Mouse (Mus musculus): ENCODE measurements at regions not wholly inside any gene's neighbourhood (a gene's known extent, or its start where the extent isn't known, plus 50 kb on each side); places are given as distances from the start of the nearest gene placed in this dataset.

DNA sequence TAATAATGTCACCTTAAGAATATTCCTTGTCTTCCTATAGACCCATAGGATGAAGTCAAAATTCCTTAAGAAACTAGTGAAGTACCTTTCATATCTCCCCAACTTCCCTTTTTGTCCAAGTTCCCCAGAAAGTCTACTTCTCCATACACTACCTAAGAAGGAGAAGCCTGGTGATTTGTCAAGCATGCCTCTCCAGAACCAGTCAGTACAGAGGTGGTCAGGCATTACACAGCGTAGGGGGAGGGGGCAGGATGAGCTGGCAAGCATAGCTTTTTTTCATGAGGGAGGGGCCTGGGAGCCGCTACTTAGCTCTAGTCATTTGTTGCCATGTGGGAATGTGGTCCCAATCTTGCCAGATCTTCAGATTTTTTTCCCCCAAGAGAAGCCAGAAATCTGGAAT lies 54.0 kb upstream of the Satb2 start:
- DNase-seq (ENCODE audit: low spot score in 2 of 2): no peak

- no peak for DNase-seq (ENCODE audit: low spot score in 2 of 2)
These were observed 54.8 kb upstream of the Satb2 start for GRCm38 (mm10) chr1:57033244-57033643.

- DNase-seq (ENCODE audit: low spot score in 2 of 2): no peak
These were observed 56.0 kb upstream of the Satb2 start for GRCm38 (mm10) chr1:57034411-57034810.

DNA sequence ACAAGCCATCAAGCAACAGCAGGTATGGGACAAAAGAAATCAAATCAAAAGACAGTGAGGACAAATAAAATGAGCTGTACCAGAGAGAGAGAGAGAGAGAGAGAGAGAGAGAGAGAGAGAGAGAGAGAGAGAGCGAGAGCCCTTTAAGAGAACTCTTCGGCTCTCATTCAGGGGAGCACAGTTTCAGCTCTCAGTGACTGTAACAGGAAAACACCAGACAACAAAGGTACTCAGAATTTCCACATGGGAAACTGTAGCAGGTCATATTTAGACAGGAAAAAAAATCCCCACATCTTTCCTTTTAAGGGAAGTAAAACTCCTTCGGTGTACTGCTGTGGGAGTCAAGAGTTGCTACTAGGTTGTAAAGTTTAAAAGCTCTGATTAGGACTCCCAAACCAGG lies 57.9 kb upstream of the Satb2 start:
- no peak for DNase-seq (ENCODE audit: low spot score in 2 of 2)

GRCm38 (mm10) chr1:57040201-57040600 lies 61.8 kb upstream of the Satb2 start:
- no peak for DNase-seq (ENCODE audit: low spot score in 2 of 2)

DNA sequence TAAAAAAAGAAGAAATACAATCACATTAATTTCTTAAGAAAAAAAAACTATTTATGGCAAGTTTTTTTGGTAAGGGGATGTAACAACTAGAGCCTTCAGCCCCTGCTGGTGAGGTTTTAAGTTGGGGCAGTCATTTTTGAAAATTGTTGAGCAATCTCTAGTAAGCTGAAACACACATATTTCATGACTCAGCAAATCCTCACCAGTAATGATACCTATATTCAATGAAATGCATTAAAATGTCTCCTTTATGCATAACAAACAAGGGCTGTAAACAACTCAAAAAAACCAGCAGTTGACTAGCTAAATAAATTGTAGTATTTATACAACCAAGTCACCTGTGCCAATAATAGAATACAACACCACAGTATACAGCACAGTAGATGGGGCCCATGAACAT lies 63.1 kb upstream of the Satb2 start:
- no peak for DNase-seq (ENCODE audit: low spot score in 2 of 2)

DNA sequence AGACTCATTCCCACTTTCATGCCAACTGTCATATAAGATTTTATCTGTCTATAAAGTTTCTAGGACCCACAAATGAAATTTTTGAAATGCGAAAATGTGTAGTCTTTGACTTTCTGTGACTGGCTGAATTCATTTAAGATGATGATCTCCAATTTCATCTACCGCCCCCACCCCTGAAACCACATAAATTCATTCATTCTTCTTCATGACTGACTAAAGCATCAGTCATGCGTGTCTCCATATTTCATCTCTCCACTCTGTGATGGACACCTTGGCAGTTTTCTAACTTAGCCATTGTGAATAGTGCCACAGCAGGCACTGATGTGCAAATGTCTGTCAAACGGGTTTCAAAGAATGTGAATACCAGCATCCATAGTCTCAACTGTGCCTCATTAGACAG lies 75.4 kb upstream of the Satb2 start:
- DNase-seq (ENCODE audit: low spot score in 2 of 2): no peak

GRCm38 (mm10) chr1:57055976-57056375 lies 77.5 kb upstream of the Satb2 start:
- DNase-seq (ENCODE audit: low spot score in 2 of 2): no peak

DNA sequence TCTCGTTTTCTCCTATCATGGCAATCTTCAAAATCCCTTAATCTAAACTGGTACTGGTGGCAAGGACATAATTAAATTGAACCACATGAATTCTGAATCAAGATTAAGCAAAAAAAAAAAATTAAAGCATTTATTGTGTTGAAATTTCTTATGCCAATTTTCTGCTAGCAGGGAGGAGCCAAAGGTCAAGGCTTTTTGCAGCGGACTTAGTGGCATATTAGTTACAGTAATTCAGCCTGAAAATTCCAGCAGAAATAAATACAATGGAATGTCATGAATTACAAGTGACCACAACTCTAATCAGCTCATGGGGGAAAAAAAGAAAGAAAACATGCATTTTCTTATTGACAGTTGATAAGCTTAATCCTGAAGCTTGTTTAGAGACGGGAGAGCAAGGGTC lies 80.8 kb upstream of the Satb2 start:
- DNase-seq (ENCODE audit: low spot score in 2 of 2): no peak

GRCm38 (mm10) chr1:57075221-57075620 lies 96.8 kb upstream of the Satb2 start:
- no peak for DNase-seq (ENCODE audit: low spot score in 2 of 2)

DNA sequence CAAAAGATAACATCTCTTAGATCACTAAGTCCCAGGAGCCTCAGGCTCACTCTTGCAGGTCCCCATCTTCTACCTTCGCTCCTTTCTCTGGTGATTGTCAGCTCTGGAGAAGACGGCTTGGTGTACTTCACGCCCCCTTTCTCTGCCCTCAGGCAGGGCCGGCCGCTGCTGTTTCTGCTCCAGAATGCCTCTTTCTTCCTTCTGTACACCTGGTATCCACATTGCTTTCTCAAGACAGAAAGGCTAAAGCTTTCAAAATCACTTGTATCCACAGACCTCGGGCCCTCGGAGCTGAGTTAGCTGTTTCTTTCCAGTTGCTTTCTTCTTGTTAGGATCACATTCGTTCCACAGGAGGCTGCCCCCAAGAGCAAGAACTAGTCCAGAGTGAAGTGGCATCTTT lies 98.2 kb upstream of the Satb2 start:
- DNase-seq (ENCODE audit: low spot score in 2 of 2): no peak

GRCm38 (mm10) chr1:57080306-57080705 lies 101.9 kb upstream of the Satb2 start:
- DNase-seq (ENCODE audit: low spot score in 2 of 2): no peak

DNA sequence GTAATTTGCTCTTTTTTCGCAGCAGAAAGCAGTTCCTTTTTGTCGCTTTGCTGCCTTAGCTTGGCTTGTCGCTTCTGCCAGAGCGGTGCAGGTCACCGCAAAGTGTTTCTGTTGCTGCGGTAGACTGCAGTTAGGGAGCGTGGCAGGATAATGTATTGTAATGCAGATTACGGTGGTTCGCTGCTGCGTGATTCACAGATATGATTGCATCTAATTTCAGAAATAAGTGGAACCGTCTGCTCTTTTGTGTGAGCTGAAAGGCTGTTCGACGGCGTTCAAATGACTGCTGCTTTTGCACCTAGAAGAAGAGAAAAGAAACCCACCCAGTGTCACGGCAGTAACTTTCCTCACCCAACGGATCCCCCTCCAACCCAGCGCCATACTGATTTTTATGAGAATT lies 104.7 kb upstream of the Satb2 start:
- DNase-seq (ENCODE audit: low spot score in 2 of 2): no peak

- DNase-seq (ENCODE audit: low spot score in 2 of 2): no peak
These were observed 105.2 kb upstream of the Satb2 start for GRCm38 (mm10) chr1:57083540-57084083.

DNA sequence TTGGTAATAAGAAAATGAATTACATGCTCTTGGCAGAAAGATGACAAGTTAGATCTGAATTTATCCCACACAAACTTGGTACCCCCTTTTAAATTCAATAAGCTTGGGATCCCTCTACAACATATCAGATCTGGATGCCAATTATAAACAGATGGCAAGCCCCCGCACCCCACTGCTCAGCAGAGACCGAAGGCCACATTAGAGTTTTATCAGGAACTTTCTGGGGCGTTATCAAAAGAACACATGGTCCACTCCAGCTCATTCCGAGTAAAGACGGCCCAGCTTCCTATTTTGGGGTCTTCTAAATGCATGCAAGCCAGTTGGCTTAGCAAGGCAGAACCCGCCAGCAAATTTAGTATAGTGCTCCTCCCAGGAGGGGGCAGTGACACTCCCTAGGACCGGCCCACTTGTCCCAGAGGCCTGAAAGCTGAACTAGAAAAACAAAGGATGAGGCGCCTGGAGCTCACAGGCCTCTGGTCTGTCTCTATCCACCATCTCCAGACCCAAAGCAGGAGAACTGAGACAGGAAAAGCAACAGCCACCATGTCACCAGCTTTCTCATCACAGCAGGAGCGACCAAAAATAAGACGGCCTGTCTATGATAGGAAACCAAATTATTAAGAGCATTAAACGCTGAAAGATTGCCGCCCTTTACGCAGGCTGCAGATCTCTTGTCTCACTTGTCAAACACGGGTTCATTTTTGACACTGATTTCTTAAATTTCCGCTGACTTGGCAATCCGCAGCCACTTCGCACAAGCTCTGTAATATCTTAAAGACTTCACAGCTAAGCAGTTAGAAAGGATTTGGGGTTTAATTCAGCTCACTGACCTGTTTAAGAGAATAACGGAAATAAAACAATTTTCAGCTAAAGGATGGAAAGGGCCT lies 117.2 kb upstream of the Satb2 start:
- DNase-seq (ENCODE audit: low spot score in 2 of 2): no peak

DNA sequence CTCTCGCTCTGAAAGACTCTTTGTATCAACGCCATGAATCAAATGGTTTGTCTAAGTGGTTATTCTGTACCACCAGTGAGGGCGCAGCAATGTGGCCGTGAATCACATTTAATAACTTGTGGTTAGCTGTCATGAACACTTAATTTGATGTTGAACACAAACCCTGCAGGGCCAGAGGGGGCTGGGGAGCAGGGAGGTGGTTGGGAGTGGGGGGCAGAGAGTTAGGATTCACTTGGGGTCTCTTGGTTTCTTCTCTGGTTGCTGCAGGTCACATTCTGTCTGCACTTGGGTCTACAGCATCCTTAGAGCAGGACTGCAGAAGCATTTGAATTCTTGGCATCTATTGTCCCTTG lies 117.8 kb upstream of the Satb2 start:
- DNase-seq (ENCODE audit: low spot score in 2 of 2): no peak

DNA sequence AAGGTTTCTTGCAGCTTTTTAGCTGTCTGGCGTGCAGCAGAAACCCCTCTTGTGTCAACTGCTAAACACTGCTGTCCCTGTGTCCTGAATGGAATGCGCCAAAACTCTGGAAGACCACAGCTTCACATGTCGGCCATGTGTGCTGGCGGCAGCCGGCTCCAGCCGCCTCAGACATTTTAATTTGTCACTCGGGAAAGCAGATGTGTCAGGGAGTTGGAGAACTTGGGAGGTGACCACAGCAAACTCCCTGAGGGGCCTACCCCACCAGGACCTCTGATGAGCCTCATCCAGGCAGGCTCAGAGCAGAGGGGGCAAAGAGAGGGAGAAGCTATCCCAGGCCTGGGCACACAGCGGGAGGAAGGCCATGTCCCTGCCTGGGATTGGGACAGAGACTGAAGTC lies 118.3 kb upstream of the Satb2 start:
- no peak for DNase-seq (ENCODE audit: low spot score in 2 of 2)

- no peak for DNase-seq (ENCODE audit: low spot score in 2 of 2)
These were observed 122.2 kb upstream of the Satb2 start for GRCm38 (mm10) chr1:57100614-57101013.

DNA sequence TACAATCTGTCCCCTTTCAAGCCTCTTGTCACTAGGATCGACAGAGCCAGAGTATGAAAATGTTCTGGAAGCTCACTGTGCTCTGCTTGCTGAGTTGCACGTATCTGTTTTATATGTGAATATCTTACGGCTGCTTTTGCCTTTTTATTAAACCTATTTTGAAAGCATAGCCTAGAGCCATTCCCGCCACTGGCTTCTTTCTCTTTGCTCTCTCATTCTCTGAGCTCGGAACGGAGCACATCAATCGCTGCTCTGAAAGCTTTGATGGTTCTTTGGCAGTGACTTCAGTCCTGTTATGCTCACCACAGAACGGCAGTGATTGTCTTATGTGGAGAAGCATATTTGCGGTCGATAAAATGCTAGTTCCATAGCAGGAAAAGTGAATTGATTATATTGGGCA lies 128.9 kb upstream of the Satb2 start:
- no peak for DNase-seq (ENCODE audit: low spot score in 2 of 2)

GRCm38 (mm10) chr1:57120678-57121077 lies 142.2 kb upstream of the Satb2 start:
- DNase-seq (ENCODE audit: low spot score in 2 of 2): no peak

- no peak for DNase-seq (ENCODE audit: low spot score in 2 of 2)
These were observed 165.7 kb upstream of the Satb2 start for GRCm38 (mm10) chr1:57144181-57144580.

DNA sequence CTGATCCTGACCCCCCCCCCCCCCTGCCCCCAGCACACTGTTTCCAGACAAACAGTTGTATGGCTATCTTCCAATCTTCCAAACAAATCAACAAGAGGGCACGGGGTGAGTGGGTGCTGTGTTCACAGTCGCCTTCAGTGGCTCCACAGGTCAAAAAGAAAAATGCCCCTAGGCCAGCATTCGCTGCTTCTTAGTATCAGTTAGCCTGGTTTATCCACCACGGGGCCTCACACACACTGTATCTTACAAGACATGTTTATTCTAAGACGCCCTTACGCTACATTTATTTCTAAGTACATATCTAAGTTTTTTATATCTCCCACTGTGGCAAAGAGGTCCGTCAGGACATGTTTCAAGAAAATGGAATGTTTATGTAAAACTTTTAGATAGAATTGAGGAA lies 177.4 kb upstream of the Satb2 start:
- DNase-seq (ENCODE audit: low spot score in 2 of 2): no peak

GRCm38 (mm10) chr1:57164443-57164842 lies 186.0 kb upstream of the Satb2 start:
- no peak for DNase-seq (ENCODE audit: low spot score in 2 of 2)

Data from spleen, postnatal 14 days (tissue).